Mouse (Mus musculus) limb, embryonic 14.5 days (tissue): ENCODE results near the gene Dctn1. TPM values are rescaled to one million over a fixed set of nuclear protein-coding genes. Genes with fewer than 3 reads are reported as not detected.

Experiments
- ATAC-seq: fragments of 200-750 bp; cut with Nextera tagmentation; 2 replicates; pipeline ENCODE4 v1.8.0; 2017; ENCODE audit warnings: low read depth, moderate number of reproducible peaks, moderate TSS enrichment; ENCODE audit not compliant: low FRiP score
- DNase-seq: peaks from one replicate; pipeline ENCODE4 v3.0.0-alpha.2; 2015; ENCODE audit warnings: low spot score
- H3K27ac ChIP-seq: fragments of 300-500 bp; sonication (generic); replicated peaks from 2 replicates; pipeline ENCODE4 v1.5.1; 2014; ENCODE audit warnings: low read depth, mild to moderate bottlenecking, low read length, moderate library complexity, mixed read lengths
- H3K27me3 ChIP-seq: fragments of 300-500 bp; sonication (generic); 2 replicates; pipeline ENCODE4 v1.6.1; 2014; ENCODE audit warnings: low read length, mixed read lengths; ENCODE audit not compliant: control insufficient read depth, insufficient read depth
- H3K36me3 ChIP-seq: fragments of 300-500 bp; sonication (generic); 2 replicates; pipeline ENCODE4 v1.6.1; 2014; ENCODE audit warnings: mild to moderate bottlenecking, low read length, moderate library complexity, mixed read lengths; ENCODE audit not compliant: control insufficient read depth, insufficient read depth
- H3K4me1 ChIP-seq: fragments of 300-500 bp; sonication (generic); 2 replicates; pipeline ENCODE4 v1.6.1; 2014; ENCODE audit warnings: antibody characterized with exemption, low read length, mixed read lengths; ENCODE audit not compliant: control insufficient read depth, insufficient read depth
- H3K4me2 ChIP-seq: fragments of 300-500 bp; sonication (generic); replicated peaks from 2 replicates; pipeline ENCODE4 v1.6.1; 2014; ENCODE audit warnings: low read depth, mild to moderate bottlenecking, low read length, moderate library complexity; ENCODE audit not compliant: severe bottlenecking
- H3K4me3 ChIP-seq: fragments of 300-500 bp; sonication (generic); replicated peaks from 2 replicates; pipeline ENCODE4 v1.5.1; 2014; ENCODE audit warnings: low read length
- H3K9ac ChIP-seq: fragments of 300-500 bp; sonication (generic); 2 replicates; pipeline ENCODE4 v1.6.1; 2014; ENCODE audit warnings: mild to moderate bottlenecking, low read depth, low read length, moderate library complexity; ENCODE audit not compliant: severe bottlenecking
- H3K9me3 ChIP-seq: fragments of 300-500 bp; sonication (generic); 2 replicates; pipeline ENCODE4 v1.6.1; 2016; ENCODE audit warnings: low read length; ENCODE audit not compliant: control insufficient read depth
- POLR2A ChIP-seq: fragments of 200-500 bp; IDR thresholded peaks from 2 replicates; pipeline ENCODE4 v1.8.0; 2012; ENCODE audit warnings: inconsistent platforms, mild to moderate bottlenecking, moderate library complexity, borderline replicate concordance; ENCODE audit not compliant: insufficient read depth, insufficient read length; ENCODE audit errors: extremely low read depth
- WGBS: fragments of 180-500 bp; shearing (Covaris S2); extraction: QIAGEN DNeasy Blood & Tissue Kit; methylation state at CpG from one replicate; pipeline ENCODE4 v1.1.7; 2014; 5-methylcytosine and 5-hydroxymethylcytosine counted together
- polyA plus RNA-seq, 2 experiments: library from polyadenylated mRNA; depleted of rRNA in 1 of 2; stranded (reverse) in 1 of 2; unstranded in 1 of 2; fragments of >200 nt; fragmentation: Nextera tagmentation in 1 of 2; extraction: Ambion mirVana in 1 of 2; gene quantifications; 2 replicates each; pipeline versions ENCODE4 v1.2.1 to v1.2.3; 2012 to 2014

Dctn1 gene
- polyA plus RNA-seq, 2 experiments = 82.0 to 128 TPM

GRCm38 (mm10) chr6:83136881-83137575 is 28.7 kb upstream of the Dctn1 start:
- Histone ChIP-seq H3K36me3 (peaks cover 3% of the 10 kb centered on the region), H3K4me3 (peak overlapping the region; percentile 61), H3K4me1 (peaks cover 41% of the 10 kb centered on the region), H3K9ac (peak overlapping the region; percentile 90), H3K27me3 (no peaks in the 10 kb centered on the region), H3K9me3 (no peaks in the 10 kb centered on the region), H3K4me2 (peak overlapping the region; percentile 90), H3K27ac (peak overlapping the region; percentile 100)
- peak; percentile 88 for ATAC-seq
- peak; percentile 89 for DNase-seq
- TF ChIP-seq POLR2A = peak; percentile 80; the same call in 1 of the 2 replicates
- WGBS = under 1% methylated on average over 21 of the region's 26 CpGs

DNA sequence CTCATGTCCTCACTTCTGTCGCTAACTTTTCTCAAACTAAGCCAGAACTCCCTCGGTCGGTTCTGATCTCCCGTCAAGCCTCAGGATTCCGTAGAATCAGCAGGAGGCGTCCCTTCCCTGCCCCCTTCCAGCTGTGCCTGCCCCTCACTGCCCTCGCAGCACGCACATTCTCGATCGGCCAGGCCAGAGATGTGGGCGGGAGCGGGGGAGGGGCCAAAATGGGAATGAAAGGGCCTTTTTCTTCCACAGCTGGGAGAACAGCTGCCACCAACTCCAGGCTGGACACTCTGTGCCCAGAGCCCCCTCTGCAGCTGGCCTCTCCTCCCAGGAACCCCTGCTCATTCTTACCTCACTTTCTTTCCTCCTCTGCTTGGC is 28.2 kb upstream of the Dctn1 start:
- Histone ChIP-seq H3K36me3 (peaks cover 6% of the 10 kb centered on the region), H3K27me3 (no peaks in the 10 kb centered on the region), H3K4me2 (peak overlapping the region; percentile 90), H3K27ac (peak overlapping the region; percentile 100), H3K4me1 (peaks cover 46% of the 10 kb centered on the region), H3K9me3 (no peaks in the 10 kb centered on the region), H3K9ac (peak overlapping the region; percentile 90), H3K4me3 (peak overlapping the region; percentile 61)
- no peak for TF ChIP-seq POLR2A
- WGBS = 0% methylated on average over 12 of the region's 12 CpGs
- DNase-seq (peak; percentile 90), ATAC-seq (peak; percentile 86)

DNA sequence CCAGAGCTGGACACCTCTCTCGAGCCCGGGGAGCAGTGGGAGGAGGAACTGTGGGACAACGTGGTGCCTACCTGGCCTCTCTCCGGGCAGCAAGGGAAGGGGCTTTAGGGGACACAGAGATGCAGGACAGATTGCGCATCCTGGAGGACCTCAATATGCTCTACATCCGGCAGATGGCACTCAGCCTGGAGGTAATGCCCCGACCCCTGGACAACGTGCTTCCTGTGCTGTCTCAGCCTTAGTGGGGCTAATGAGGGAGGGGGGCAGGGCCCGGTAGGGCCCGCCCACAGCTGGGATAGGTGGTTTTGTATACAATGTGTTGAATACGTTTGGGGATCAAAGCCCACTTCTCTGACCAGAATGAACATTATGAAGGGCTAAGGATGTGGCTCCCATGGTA is 27.7 kb upstream of the Dctn1 start:
- Histone ChIP-seq H3K27ac (peak overlapping the region; percentile 100), H3K4me2 (peak overlapping the region; percentile 90), H3K36me3 (peaks cover 6% of the 10 kb centered on the region), H3K9ac (peak overlapping the region; percentile 90), H3K4me1 (peaks cover 50% of the 10 kb centered on the region), H3K27me3 (no peaks in the 10 kb centered on the region), H3K9me3 (no peaks in the 10 kb centered on the region), H3K4me3 (peak overlapping the region; percentile 61)
- under 1% methylated on average over 11 of the region's 11 CpGs for WGBS
- ATAC-seq = peak; percentile 23; the same call in 1 of the 2 replicates
- TF ChIP-seq POLR2A = no peak
- peak; percentile 55 for DNase-seq

GRCm38 (mm10) chr6:83140044-83140443 is 25.7 kb upstream of the Dctn1 start:
- H3K36me3 ChIP-seq = peaks cover 11% of the 10 kb centered on the region
- peaks cover 46% of the 10 kb centered on the region for H3K4me1 ChIP-seq
- no peak for DNase-seq
- no peak overlapping the region for H3K4me3 ChIP-seq
- no peaks in the 10 kb centered on the region for H3K27me3 ChIP-seq
- H3K9ac ChIP-seq = no peak overlapping the region
- 0 out of 2 replicates have a peak overlapping the region, but pooled peaks have one; percentile 90 for H3K4me2 ChIP-seq
- TF ChIP-seq POLR2A = no peak
- no peak overlapping the region for H3K27ac ChIP-seq
- WGBS = 86% methylated on average over 8 of the region's 8 CpGs
- H3K9me3 ChIP-seq = no peaks in the 10 kb centered on the region
- ATAC-seq = no peak

DNA sequence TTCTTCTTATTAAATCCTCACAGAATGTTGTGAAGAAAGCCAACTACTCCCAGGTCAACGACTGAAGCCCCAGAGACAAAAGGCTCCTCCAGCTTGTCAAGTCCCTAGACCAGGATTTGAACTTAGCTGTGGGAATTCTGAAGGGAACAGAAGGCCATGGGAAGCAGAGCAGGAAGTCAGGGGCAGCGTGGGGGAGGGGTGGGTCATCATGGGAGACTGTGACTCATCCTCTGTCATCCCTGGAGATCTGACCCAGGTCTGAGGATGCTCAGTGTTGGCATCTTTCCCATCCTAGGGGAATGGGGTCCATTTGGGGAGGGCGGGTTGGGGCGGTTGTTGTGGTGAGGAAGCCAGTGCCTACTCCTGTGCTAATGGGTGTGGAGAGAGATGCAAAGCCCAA is 24.1 kb upstream of the Dctn1 start:
- peaks cover 21% of the 10 kb centered on the region for H3K36me3 ChIP-seq
- H3K27ac ChIP-seq = no peak overlapping the region
- peak overlapping the region; percentile 23; the same call in 1 of the 2 replicates for H3K4me3 ChIP-seq
- H3K9ac ChIP-seq = peak overlapping the region; percentile 51
- TF ChIP-seq POLR2A = no peak
- peak overlapping the region; percentile 55 for H3K4me2 ChIP-seq
- DNase-seq (no peak), ATAC-seq (no peak)
- 40% methylated on average over 4 of the region's 4 CpGs for WGBS
- no peaks in the 10 kb centered on the region for H3K27me3 ChIP-seq
- no peaks in the 10 kb centered on the region for H3K9me3 ChIP-seq
- peaks cover 38% of the 10 kb centered on the region for H3K4me1 ChIP-seq
